Mouse (Mus musculus) heart, adult 2 months (tissue): ENCODE results near the gene Acot4. TPM values are rescaled to one million over a fixed set of nuclear protein-coding genes. Genes with fewer than 3 reads are reported as not detected.
"Not testable (repeated sequence)": the region's sequence is repeated elsewhere in the genome, so short reads cannot be mapped to it uniquely, and the experiment has no call there.

Experiments
- DNase-seq, 2 experiments: peaks; one replicate each; pipeline ENCODE4 v3.0.0; 2021
- H3K27ac ChIP-seq: fragments of 200-600 bp; 2 replicates; pipeline ENCODE4 v1.8.1; 2022
- H3K27me3 ChIP-seq: fragments of 200-500 bp; 2 replicates; pipeline ENCODE4 v1.6.1; 2012; ENCODE audit warnings: mild to moderate bottlenecking, low read length, inconsistent platforms, mixed read lengths; ENCODE audit not compliant: control insufficient read depth, insufficient read depth
- H3K36me3 ChIP-seq: fragments of 200-500 bp; 2 replicates; pipeline ENCODE4 v1.6.1; 2012; ENCODE audit warnings: low read length, inconsistent platforms; ENCODE audit not compliant: control insufficient read depth, insufficient read depth
- H3K4me1 ChIP-seq: fragments of 200-500 bp; 2 replicates; pipeline ENCODE4 v1.6.1; 2011; ENCODE audit warnings: low read length; ENCODE audit not compliant: control insufficient read depth, insufficient read depth
- H3K4me3 ChIP-seq: fragments of 200-600 bp; 2 replicates; pipeline ENCODE4 v1.8.1; 2022
- H3K79me2 ChIP-seq: fragments of 200-500 bp; replicated peaks from 2 replicates; pipeline ENCODE4 v1.6.1; 2012; ENCODE audit warnings: mild to moderate bottlenecking, inconsistent platforms, low read length, moderate library complexity, mixed read lengths; ENCODE audit not compliant: control insufficient read depth, insufficient read depth
- H3K9ac ChIP-seq: fragments of 200-500 bp; 2 replicates; pipeline ENCODE4 v1.6.1; 2012; ENCODE audit warnings: low read depth, mild to moderate bottlenecking, control low read depth, inconsistent platforms, low read length, mixed read lengths
- CTCF ChIP-seq: fragments of 200-600 bp; IDR thresholded peaks from 2 replicates; pipeline ENCODE4 v1.8.1; 2022; ENCODE audit warnings: antibody characterized with exemption, mild to moderate bottlenecking, moderate library complexity
- EP300 ChIP-seq: fragments of 200-500 bp; IDR thresholded peaks from 2 replicates; pipeline ENCODE4 v1.6.1; 2011; ENCODE audit warnings: low read depth, low read length, control low read depth; ENCODE audit not compliant: insufficient read depth
- POLR2A ChIP-seq: fragments of 200-500 bp; IDR thresholded peaks from 2 replicates; pipeline ENCODE4 v1.6.1; 2011; ENCODE audit warnings: mild to moderate bottlenecking, low read depth, low read length, control low read depth; ENCODE audit not compliant: insufficient read depth
- WGBS: fragments of 180-500 bp; shearing (Covaris S2); methylation state at CpG from one replicate; pipeline ENCODE4 v1.1.7; 2018; 5-methylcytosine and 5-hydroxymethylcytosine counted together
- intact Hi-C: fragments of 180-260 bp; cut with DNase I; formaldehyde crosslinking; loops from one replicate; pipeline ENCODE4 v1.15.1; 2025
- polyA plus RNA-seq: library from polyadenylated mRNA; depleted of rRNA; stranded (reverse); fragments of >200 nt; gene quantifications from 2 replicates; pipeline ENCODE4 v1.2.3, GENCODE M21; 2012
- total RNA-seq, 2 experiments: library from RNA; stranded (reverse); gene quantifications; 2 replicates each; pipeline ENCODE4 v1.2.3; 2021

The Acot4 gene
- total and polyA plus RNA-seq, 3 experiments = 0.53 to 1.3 (median 0.91) TPM

DNA sequence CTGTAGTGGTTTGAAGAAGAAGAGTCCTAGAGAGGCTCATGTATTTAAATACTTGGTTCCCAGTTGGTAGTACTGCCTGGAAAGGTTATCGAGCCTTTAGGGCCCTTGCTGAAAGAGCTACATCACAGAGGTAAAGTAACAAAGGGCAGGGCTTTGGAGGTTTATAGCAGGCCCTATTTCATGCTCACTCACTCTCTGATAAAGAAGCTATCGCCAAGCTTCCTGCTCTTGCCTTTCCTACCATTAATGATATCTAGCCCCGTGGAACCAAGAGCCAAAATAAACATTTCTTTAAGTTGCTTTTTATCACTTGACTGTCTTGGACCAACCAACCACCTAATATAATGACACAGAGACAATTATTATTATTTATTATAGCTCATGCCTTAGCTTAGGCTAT lies 37.8 kb upstream of the Acot4 start:
- peaks cover 4% of the 10 kb centered on the region for H3K4me1 ChIP-seq
- 40% methylated on average over 3 of the region's 3 CpGs for WGBS
- no peak overlapping the region for H3K4me3 ChIP-seq
- intact Hi-C loops = no loop called here
- no peak for TF ChIP-seq POLR2A
- TF ChIP-seq EP300 = no peak
- no peak for TF ChIP-seq CTCF
- no peak for DNase-seq
- H3K27ac ChIP-seq = no peak overlapping the region
- no peaks in the 10 kb centered on the region for H3K27me3 ChIP-seq
- H3K9ac ChIP-seq = no peak overlapping the region
- H3K36me3 ChIP-seq = no peaks in the 10 kb centered on the region
- H3K79me2 ChIP-seq = no peaks in the 10 kb centered on the region

DNA sequence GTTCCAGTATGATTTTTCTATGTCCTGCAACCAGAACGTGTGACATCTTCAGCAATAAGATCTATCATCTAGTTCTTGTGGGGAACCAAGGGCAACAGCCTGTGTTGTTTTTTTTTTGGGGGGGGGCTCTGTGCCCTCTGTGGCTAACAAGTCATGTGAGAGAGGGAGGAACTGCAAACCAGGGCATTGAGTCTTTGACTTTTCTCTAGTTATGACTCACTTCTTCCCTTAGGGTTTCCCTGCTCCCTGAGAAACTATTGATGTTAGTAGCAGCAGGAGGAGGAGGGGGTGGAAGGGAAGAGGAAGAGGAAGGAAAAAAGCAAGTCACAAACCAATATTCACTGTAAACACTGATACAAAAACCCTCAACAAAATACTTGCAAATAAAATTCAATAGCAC lies 34.3 kb upstream of the Acot4 start:
- WGBS = 80% methylated on average over 1 of the region's 1 CpGs
- DNase-seq = no peak
- Histone ChIP-seq H3K4me1 (peaks cover 2% of the 10 kb centered on the region), H3K4me3 (no peak overlapping the region), H3K27ac (no peak overlapping the region), H3K27me3 (no peaks in the 10 kb centered on the region), H3K79me2 (no peaks in the 10 kb centered on the region), H3K36me3 (no peaks in the 10 kb centered on the region), H3K9ac (no peak overlapping the region)
- intact Hi-C loops = no loop called here
- TF ChIP-seq CTCF (no peak), EP300 (no peak), POLR2A (no peak)

GRCm38 (mm10) chr12:84008251-84008650 lies 29.9 kb upstream of the Acot4 start:
- peaks cover 2% of the 10 kb centered on the region for H3K4me1 ChIP-seq
- H3K27me3 ChIP-seq = no peaks in the 10 kb centered on the region
- H3K79me2 ChIP-seq = no peaks in the 10 kb centered on the region
- WGBS = 93% methylated on average over 12 of the region's 12 CpGs
- no peak overlapping the region for H3K9ac ChIP-seq
- H3K4me3 ChIP-seq = no peak overlapping the region
- no peaks in the 10 kb centered on the region for H3K36me3 ChIP-seq
- DNase-seq = no peak
- no peak overlapping the region for H3K27ac ChIP-seq
- TF ChIP-seq POLR2A (no peak), CTCF (no peak), EP300 (no peak)
- intact Hi-C loops = loop anchor here (2.0 kb wide), 1 partner anchor 19 kb away; no protein-coding TSS in a partner anchor

DNA sequence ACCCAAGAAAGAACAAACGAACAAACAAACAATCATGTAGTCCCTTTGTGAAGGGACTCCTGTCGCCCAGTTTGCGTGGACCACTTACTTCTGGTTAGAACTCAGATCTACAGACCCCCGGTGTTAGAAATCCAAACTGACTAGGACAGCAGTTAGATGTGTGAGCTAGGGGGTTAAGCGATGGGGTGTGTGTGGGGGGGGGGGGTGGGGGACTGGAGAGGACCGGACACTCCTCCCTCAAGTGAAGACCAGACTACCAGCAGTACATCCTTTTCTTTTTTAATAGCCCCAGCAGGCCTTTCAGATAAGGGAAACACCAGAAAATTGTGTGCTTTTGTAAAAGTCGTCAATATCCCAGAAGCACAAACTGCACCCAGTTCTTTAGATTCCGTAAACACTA lies 29.4 kb upstream of the Acot4 start:
- Histone ChIP-seq H3K27me3 (no peaks in the 10 kb centered on the region), H3K9ac (no peak overlapping the region), H3K4me1 (peaks cover 2% of the 10 kb centered on the region), H3K4me3 (peak overlapping the region; percentile 56; the same call in 1 of the 2 replicates), H3K79me2 (no peaks in the 10 kb centered on the region), H3K36me3 (no peaks in the 10 kb centered on the region), H3K27ac (peak overlapping the region; percentile 45)
- DNase-seq = no peak
- WGBS = 58% methylated on average over 8 of the region's 8 CpGs
- intact Hi-C loops = loop anchor here (2.0 kb wide), 1 partner anchor 20 kb away; no protein-coding TSS in a partner anchor
- TF ChIP-seq EP300 (no peak), POLR2A (no peak), CTCF (no peak)

DNA sequence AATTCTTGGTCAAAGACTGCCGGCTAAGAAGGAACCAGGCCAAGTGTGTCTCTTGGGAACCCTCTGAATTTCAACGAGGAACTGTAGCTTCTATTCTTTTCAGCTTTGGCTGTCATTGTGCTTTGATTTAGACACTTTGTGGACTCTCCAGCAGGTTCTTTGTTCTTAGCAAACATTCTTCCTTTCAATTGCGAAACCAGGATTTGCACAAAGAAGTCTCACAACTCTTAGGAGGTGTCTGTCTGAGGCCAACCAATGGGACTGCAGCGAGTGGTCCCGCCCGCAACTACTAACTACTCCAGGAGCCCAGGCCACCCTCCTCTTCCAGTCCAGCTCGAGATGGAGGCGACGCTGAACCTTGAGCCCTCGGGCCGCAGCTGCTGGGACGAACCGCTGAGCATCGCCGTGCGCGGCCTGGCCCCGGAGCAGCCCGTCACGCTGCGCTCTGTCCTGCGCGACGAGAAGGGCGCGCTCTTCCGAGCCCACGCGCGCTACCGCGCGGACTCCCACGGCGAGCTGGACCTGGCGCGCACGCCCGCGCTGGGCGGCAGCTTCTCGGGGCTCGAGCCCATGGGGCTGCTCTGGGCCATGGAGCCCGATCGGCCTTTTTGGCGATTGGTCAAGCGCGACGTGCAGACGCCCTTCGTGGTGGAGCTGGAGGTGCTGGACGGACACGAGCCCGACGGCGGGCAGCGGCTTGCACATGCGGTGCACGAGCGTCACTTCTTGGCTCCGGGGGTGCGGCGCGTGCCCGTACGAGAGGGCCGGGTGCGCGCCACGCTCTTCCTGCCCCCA lies 28.8 kb upstream of the Acot4 start, which contains the start of gene Acot1:
Acot1 (plus strand) TSS at position 320 of the 795 bp plus-strand sequence.
- peak; percentile 76 to 84 for DNase-seq
- intact Hi-C loops = loop anchor here (2.0 kb wide), 1 partner anchor 21 kb away; no protein-coding TSS in a partner anchor

DNA sequence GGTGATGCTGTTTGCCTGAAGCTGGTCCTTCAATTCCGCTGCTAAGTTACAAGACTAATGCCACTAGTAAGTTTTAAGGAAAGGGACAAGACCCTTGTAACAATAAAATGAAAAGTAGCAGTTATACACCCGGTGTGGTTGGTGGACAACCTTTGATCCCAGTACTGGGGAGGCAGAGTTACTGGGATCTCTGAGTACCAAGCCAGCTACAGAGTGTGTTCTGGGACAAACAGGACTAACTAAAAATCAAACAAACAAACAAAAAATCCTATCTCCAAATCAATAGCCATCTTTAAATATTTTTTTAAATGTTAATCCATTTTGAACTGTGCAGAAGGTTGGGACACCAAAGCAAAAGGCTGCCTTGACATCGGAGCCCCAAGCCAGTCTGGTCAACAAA lies 28.0 kb upstream of the Acot4 start:
- TF ChIP-seq CTCF (no peak), POLR2A (no peak), EP300 (no peak)
- WGBS = 89% methylated on average over 3 of the region's 3 CpGs
- Histone ChIP-seq H3K4me1 (peaks cover 2% of the 10 kb centered on the region), H3K4me3 (peak overlapping the region; percentile 56), H3K9ac (no peak overlapping the region), H3K36me3 (no peaks in the 10 kb centered on the region), H3K27me3 (no peaks in the 10 kb centered on the region), H3K79me2 (no peaks in the 10 kb centered on the region), H3K27ac (no peak overlapping the region)
- intact Hi-C loops = no loop called here
- DNase-seq = no peak

More for the DNA sequence above, 28.8 kb upstream of the Acot4 start, which contains the start of gene Acot1:
- TF ChIP-seq POLR2A = peak; percentile 76
- 2% methylated on average over 63 of the region's 70 CpGs for whole genome bisulfite sequencing
- H3K36me3 ChIP-seq, H3K79me2 ChIP-seq, H3K27me3 ChIP-seq, H3K4me1 ChIP-seq: not testable (repeated sequence)
- H3K4me3 ChIP-seq = peak within 1 kb of the TSS; percentile 56
- peak within 1 kb of the TSS; percentile 46 for H3K9ac ChIP-seq
- peak within 1 kb of the TSS; percentile 45 for H3K27ac ChIP-seq
